ENCODE assay signal across 8 mouse cellular contexts in genomic region chr16:31663379-31664286, GRCm38 (mm10). TPM values are rescaled to one million over a fixed set of nuclear protein-coding genes. Genes with fewer than 3 reads are reported as not detected.
DNase-seq lines count a peak whose midpoint lies in the region; ATAC-seq lines count a peak whose summit lies in the region.

TSS of gene Dlg1 (plus strand) at chr16:31663443.

- peak within 1 kb of the TSS; percentile 78 for H3K4me3 ChIP-seq in hindbrain, embryonic 11.5 days (ENCODE audit: low read depth, low read length)

- ATAC-seq in hindbrain, embryonic 11.5 days (ENCODE audit: low FRiP score): peak; percentile 97

- under 1% methylated on average over 70 of the region's 95 CpGs for WGBS in hindbrain, embryonic 11.5 days

- H3K9ac ChIP-seq in hindbrain, embryonic 11.5 days (ENCODE audit: low read depth, low read length): peak within 1 kb of the TSS; percentile 91

- no peaks in the 10 kb centered on the region for H3K36me3 ChIP-seq in hindbrain, embryonic 11.5 days (ENCODE audit: control insufficient read depth, insufficient read depth, low read length)

- H3K9me3 ChIP-seq in hindbrain, embryonic 11.5 days (ENCODE audit: control insufficient read depth, low read length): no peaks in the 10 kb centered on the region

- H3K27ac ChIP-seq in hindbrain, embryonic 11.5 days (ENCODE audit: low read depth, low read length): peak within 1 kb of the TSS; percentile 93

- peak; percentile 86 for DNase-seq in MN1 (ENCODE audit: low spot score)
- DNase-seq in cerebellum, adult 9-10 months: peak; percentile 72
- peak; percentile 19 to 76 for DNase-seq in frontal cortex, adult 2 months (ENCODE audit: extremely low spot score in 1 of 2, low spot score in 1 of 2)
- peak; percentile 91 for DNase-seq in hindbrain, embryonic 11.5 days (ENCODE audit: low spot score)
- DNase-seq in layer of hippocampus, postnatal 10 days (ENCODE audit: low spot score in 2 of 2): peak; percentile 74 to 85
- DNase-seq in lung, postnatal 10 days: peak; percentile 91
- peak; percentile 88 for DNase-seq in ovary, postnatal 36 days (ENCODE audit: low spot score)
- peak; percentile 89 for DNase-seq in thymus, postnatal 25 days

- H3K4me2 ChIP-seq in hindbrain, embryonic 11.5 days (replicated peaks; ENCODE audit: low read depth, low read length): peak within 1 kb of the TSS; percentile 73

- no peaks in the 10 kb centered on the region for H3K4me1 ChIP-seq in hindbrain, embryonic 11.5 days (replicated peaks; ENCODE audit: control insufficient read depth, insufficient read depth, low read length)

- H3K27me3 ChIP-seq in hindbrain, embryonic 11.5 days (ENCODE audit: control insufficient read depth, insufficient read depth, low read length): no peaks in the 10 kb centered on the region

RNA-seq across cellular contexts. Expression of gene Dlg1, which starts in this region (rescaled TPM):
- polyA plus RNA-seq in frontal cortex, adult 2 months (2012; rRNA removed): 87.8 and 88.0 TPM in 2 replicates
- polyA plus RNA-seq in hindbrain, embryonic 11.5 days (2014; fragmentation: Nextera tagmentation; extraction: Ambion mirVana): 20.6 and 26.4 TPM in 2 replicates
- total RNA-seq in layer of hippocampus, postnatal 10 days (2021): 10 to 100 TPM; 49.9 to 59.7 TPM

Comparison
In these comparisons a context has a peak if more than half of its experiments do, and no peak if none do; other contexts are left out.
1. Peak in every context shown above with its lines: DNase-seq, ATAC-seq, H3K4me3 ChIP-seq and H3K27ac ChIP-seq.